Mouse (Mus musculus) embryonic facial prominence, embryonic 15.5 days (tissue): ENCODE measurements around the gene Btbd3. TPM values are rescaled to one million over a fixed set of nuclear protein-coding genes. Genes with fewer than 3 reads are reported as not detected.

Source experiments
- ATAC-seq: fragments of 200-750 bp; cut with Nextera tagmentation; 2 replicates; pipeline ENCODE4 v1.8.0; 2017; ENCODE audit warnings: low read depth, moderate TSS enrichment; ENCODE audit not compliant: insufficient number of reproducible peaks, low FRiP score, low TSS enrichment
- H3K27ac ChIP-seq: fragments of 300-500 bp; sonication (generic); replicated peaks from 2 replicates; pipeline ENCODE4 v1.5.1; 2015; ENCODE audit warnings: mild to moderate bottlenecking, inconsistent platforms
- H3K27me3 ChIP-seq: fragments of 300-500 bp; sonication (generic); 2 replicates; pipeline ENCODE4 v1.6.1; 2015; ENCODE audit warnings: inconsistent platforms
- H3K36me3 ChIP-seq: fragments of 300-500 bp; sonication (generic); 2 replicates; pipeline ENCODE4 v1.6.1; 2015; ENCODE audit warnings: mild to moderate bottlenecking, inconsistent platforms
- H3K4me1 ChIP-seq: fragments of 300-500 bp; sonication (generic); 2 replicates; pipeline ENCODE4 v1.6.1; 2015; ENCODE audit warnings: inconsistent platforms
- H3K4me2 ChIP-seq: fragments of 300-500 bp; sonication (generic); replicated peaks from 2 replicates; pipeline ENCODE4 v1.6.1; 2015; ENCODE audit warnings: mild to moderate bottlenecking, inconsistent platforms
- H3K4me3 ChIP-seq: fragments of 300-500 bp; sonication (generic); replicated peaks from 2 replicates; pipeline ENCODE4 v1.5.1; 2015; ENCODE audit warnings: mild to moderate bottlenecking, inconsistent platforms
- H3K9ac ChIP-seq: fragments of 300-500 bp; sonication (generic); 2 replicates; pipeline ENCODE4 v1.6.1; 2015; ENCODE audit warnings: inconsistent platforms
- H3K9me3 ChIP-seq: fragments of 300-500 bp; sonication (generic); replicated peaks from 2 replicates; pipeline ENCODE4 v1.6.1; 2016; ENCODE audit warnings: inconsistent platforms
- WGBS: fragments of 180-500 bp; shearing (Covaris S2); methylation state at CpG from one replicate; pipeline ENCODE4 v1.1.7; 2015; 5-methylcytosine and 5-hydroxymethylcytosine counted together
- polyA plus RNA-seq: library from polyadenylated mRNA; unstranded; fragments of >200 nt; fragmentation: Nextera tagmentation; extraction: Ambion mirVana; gene quantifications from 2 replicates; pipeline ENCODE4 v1.2.1, GENCODE M21; 2015

Gene Btbd3
- polyA plus RNA-seq, 1 experiment from 2014 or later: 22.7 TPM

DNA sequence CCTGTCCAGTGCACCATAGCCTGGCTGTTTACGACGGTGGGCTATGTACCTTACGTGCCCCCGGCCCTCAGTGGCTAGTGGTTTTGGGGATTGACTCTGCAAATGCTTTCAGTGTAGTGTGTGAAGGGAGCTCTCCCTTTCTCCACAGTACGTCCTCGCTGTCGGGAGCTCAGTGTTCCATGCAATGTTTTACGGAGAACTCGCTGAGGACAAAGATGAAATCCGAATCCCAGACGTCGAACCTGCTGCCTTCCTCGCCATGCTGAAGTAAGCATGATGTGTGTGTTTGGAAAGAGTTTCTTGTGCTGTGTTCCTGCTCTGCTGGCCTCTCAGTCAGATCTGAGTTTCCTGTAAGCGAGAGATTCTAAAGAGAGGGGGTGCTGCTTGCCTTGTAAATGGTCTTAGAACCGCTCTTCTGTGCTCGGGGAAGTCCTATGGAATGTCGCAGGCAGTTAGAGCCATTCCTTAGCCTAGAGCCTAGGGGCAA lies 23.9 kb downstream of the Btbd3 start:
- H3K4me1 ChIP-seq: peaks cover 45% of the 10 kb centered on the region
- H3K4me2 ChIP-seq: peak overlapping the region; percentile 41
- ATAC-seq: no peak
- peak overlapping the region; percentile 78 for H3K27ac ChIP-seq
- peaks cover 15% of the 10 kb centered on the region for H3K36me3 ChIP-seq
- no peaks in the 10 kb centered on the region for H3K9me3 ChIP-seq
- H3K9ac ChIP-seq: peak overlapping the region; percentile 1; the same call in 1 of the 2 replicates
- 33% methylated on average over 17 of the region's 17 CpGs for WGBS
- no peaks in the 10 kb centered on the region for H3K27me3 ChIP-seq
- peak overlapping the region; percentile 40 for H3K4me3 ChIP-seq

DNA sequence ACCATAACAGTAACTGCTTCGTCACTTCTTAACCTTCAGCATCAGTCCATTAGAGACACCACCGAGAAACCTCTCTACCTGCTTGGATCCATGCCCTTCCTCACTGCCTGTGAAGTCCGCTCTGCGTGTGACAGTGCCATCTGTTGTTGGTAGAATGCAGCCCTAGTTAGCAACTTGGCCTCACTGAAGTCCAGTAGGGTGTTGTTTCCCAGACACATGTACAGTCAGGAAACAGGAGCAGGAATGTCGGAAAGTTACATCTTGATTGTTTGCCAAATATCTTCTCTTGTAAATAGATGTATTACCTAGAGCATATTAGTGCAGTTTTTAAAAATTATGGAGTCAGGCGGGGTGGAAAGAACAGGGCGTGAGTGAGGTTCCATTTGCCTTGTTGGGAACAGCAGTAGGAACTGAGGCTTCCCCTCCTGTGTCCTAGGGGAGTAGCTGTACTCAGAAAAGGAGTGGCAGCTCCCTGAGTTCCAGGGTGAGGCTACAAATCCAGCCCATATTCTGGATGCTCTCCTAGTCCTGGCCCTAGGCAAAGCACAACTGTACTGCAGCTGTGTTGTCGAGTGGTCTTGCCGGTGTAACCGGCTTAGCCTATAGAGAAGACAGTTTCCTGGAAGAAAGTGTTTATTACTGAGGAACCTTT lies 25.3 kb downstream of the Btbd3 start:
- H3K4me3 ChIP-seq: peak overlapping the region; percentile 15
- peak overlapping the region; percentile 12; the same call in 1 of the 2 replicates for H3K4me2 ChIP-seq
- 0 out of 2 replicates have a peak overlapping the region, but pooled peaks have one; percentile 11 for H3K27ac ChIP-seq
- no peaks in the 10 kb centered on the region for H3K27me3 ChIP-seq
- H3K36me3 ChIP-seq: peaks cover 21% of the 10 kb centered on the region
- no peak for ATAC-seq
- 68% methylated on average over 10 of the region's 10 CpGs for WGBS
- no peaks in the 10 kb centered on the region for H3K9me3 ChIP-seq
- no peak overlapping the region for H3K9ac ChIP-seq
- peaks cover 34% of the 10 kb centered on the region for H3K4me1 ChIP-seq

DNA sequence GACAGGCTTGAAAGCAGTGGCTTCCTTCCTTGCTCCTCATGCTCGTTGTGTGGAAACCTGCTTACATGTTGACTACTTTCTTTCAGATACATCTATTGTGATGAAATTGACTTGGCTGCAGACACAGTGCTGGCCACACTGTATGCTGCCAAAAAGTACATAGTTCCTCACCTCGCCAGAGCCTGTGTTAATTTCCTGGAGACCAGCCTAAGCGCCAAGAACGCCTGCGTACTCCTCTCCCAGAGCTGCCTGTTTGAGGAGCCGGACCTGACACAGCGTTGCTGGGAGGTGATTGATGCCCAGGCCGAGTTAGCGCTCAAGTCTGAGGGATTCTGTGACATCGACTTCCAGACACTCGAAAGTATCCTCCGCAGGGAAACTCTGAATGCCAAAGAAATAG lies 27.0 kb downstream of the Btbd3 start:
- no peak for ATAC-seq
- 88% methylated on average over 12 of the region's 12 CpGs for WGBS
- no peaks in the 10 kb centered on the region for H3K9me3 ChIP-seq

DNA sequence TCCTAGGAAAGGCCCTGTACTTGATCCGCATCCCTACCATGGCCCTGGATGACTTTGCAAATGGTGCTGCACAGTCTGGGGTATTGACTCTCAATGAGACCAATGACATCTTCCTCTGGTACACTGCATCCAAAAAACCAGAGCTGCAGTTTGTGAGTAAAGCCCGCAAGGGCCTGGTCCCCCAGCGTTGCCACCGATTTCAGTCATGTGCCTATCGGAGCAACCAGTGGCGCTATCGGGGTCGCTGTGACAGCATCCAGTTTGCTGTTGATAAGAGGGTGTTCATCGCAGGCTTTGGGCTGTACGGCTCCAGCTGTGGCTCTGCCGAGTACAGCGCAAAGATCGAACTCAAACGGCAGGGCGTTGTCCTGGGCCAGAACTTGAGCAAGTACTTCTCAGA lies 27.5 kb downstream of the Btbd3 start:
- Histone ChIP-seq H3K36me3 (peaks cover 21% of the 10 kb centered on the region), H3K9ac (no peak overlapping the region), H3K9me3 (no peaks in the 10 kb centered on the region), H3K27ac (no peak overlapping the region), H3K4me2 (no peak overlapping the region), H3K4me1 (peaks cover 19% of the 10 kb centered on the region), H3K27me3 (no peaks in the 10 kb centered on the region), H3K4me3 (no peak overlapping the region)
- no peak for ATAC-seq
- 95% methylated on average over 15 of the region's 15 CpGs for WGBS

More for the DNA sequence above, 27.0 kb downstream of the Btbd3 start:
- H3K4me3 ChIP-seq: no peak overlapping the region
- no peak overlapping the region for H3K9ac ChIP-seq
- H3K27ac ChIP-seq: no peak overlapping the region
- H3K4me1 ChIP-seq: peaks cover 22% of the 10 kb centered on the region
- peaks cover 21% of the 10 kb centered on the region for H3K36me3 ChIP-seq
- H3K4me2 ChIP-seq: no peak overlapping the region
- H3K27me3 ChIP-seq: no peaks in the 10 kb centered on the region

DNA sequence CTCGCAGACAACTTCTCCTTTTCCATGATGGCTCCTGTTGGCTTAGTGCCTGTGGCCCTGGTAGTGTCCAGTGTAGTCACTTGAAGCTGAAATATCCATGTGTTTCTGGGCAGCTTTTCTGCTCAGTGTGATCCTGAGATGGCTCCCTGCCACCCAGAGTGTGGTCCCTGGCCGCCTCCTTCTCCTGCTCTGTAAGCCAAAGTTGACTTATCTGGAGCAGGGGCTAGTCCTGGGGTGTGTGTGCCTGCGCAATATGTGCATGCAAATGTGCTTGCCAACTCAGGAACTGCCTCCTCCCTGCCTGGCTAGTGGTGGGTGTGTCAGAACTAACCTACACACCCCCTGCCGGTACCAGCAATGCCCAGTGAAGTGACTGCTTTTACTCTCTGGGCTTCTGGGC lies 29.4 kb downstream of the Btbd3 start:
- no peak for ATAC-seq
- 92% methylated on average over 4 of the region's 4 CpGs for WGBS
- H3K27me3 ChIP-seq: no peaks in the 10 kb centered on the region
- peaks cover 21% of the 10 kb centered on the region for H3K36me3 ChIP-seq
- H3K9me3 ChIP-seq: no peaks in the 10 kb centered on the region
- H3K4me1 ChIP-seq: no peaks in the 10 kb centered on the region
- no peak overlapping the region for H3K4me2 ChIP-seq
- H3K4me3 ChIP-seq: no peak overlapping the region
- no peak overlapping the region for H3K9ac ChIP-seq
- H3K27ac ChIP-seq: no peak overlapping the region

DNA sequence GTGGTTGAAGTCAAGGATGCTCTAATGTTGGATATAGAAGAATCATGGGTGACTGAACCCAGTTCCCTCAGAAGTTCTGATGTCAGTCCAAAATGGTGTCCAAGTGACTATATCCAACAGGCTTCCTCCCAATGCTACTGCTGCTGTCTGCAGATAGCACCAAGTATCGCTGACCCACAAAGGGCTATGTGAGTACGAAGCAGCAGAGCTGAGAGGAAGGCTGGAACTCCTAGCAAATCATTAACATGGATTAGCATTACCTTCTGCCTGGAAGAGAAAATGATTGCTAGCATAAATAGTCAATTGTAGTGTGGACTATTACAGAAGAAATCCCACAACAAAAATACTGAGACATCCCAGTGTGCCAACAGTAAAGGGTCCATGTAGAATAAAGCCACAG lies 33.8 kb downstream of the Btbd3 start:
- Histone ChIP-seq H3K4me2 (no peak overlapping the region), H3K4me3 (no peak overlapping the region), H3K4me1 (no peaks in the 10 kb centered on the region), H3K36me3 (peaks cover 5% of the 10 kb centered on the region), H3K27me3 (no peaks in the 10 kb centered on the region), H3K9me3 (no peaks in the 10 kb centered on the region), H3K27ac (no peak overlapping the region), H3K9ac (no peak overlapping the region)
- ATAC-seq: no peak
- 93% methylated on average over 2 of the region's 2 CpGs for WGBS

DNA sequence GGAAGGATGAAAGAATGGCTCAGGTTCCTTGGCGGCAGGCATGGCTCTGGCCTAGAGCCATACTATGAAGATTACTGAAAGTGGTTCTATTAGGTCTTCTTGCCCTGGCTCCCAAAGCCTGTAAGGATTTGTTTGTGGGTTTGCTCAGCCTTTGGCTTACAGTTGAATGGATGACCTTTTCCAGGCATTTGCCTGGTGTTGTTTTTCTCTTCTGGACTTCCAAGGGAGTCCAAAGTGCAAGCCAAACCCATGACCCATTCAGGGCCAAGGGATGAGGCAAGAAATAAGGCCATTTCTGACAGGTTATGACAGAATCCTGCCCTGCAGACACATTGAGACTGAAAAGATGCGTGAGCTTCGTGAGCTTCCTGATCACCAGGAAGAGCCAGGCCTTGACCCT lies 37.9 kb downstream of the Btbd3 start:
- no peak for ATAC-seq
- no peaks in the 10 kb centered on the region for H3K4me1 ChIP-seq
- no peak overlapping the region for H3K4me3 ChIP-seq
- no peak overlapping the region for H3K9ac ChIP-seq
- no peak overlapping the region for H3K4me2 ChIP-seq
- 65% methylated on average over 3 of the region's 3 CpGs for WGBS
- H3K27ac ChIP-seq: no peak overlapping the region
- H3K36me3 ChIP-seq: no peaks in the 10 kb centered on the region
- H3K9me3 ChIP-seq: no peaks in the 10 kb centered on the region
- no peaks in the 10 kb centered on the region for H3K27me3 ChIP-seq

DNA sequence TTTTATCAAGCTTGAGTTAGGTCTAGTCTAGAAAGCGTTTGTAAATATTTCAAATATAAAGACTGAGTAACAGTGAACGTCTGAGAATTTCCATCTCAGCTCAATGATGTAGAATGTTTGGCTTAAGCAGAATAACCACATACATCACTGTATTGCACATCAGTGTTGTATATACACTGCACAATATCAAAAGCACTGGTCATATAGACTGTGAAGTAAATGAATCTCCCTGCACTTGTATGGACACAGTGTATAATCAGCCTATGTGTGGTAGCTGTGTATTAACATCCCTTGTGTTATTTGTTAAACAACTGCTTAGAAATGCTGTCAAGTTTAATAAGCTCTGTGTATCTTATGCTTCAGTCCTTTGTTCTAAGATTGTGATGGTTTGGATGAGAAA lies 49.9 kb downstream of the Btbd3 start:
- 86% methylated on average over 2 of the region's 2 CpGs for WGBS
- H3K27me3 ChIP-seq: no peaks in the 10 kb centered on the region
- no peak for ATAC-seq

DNA sequence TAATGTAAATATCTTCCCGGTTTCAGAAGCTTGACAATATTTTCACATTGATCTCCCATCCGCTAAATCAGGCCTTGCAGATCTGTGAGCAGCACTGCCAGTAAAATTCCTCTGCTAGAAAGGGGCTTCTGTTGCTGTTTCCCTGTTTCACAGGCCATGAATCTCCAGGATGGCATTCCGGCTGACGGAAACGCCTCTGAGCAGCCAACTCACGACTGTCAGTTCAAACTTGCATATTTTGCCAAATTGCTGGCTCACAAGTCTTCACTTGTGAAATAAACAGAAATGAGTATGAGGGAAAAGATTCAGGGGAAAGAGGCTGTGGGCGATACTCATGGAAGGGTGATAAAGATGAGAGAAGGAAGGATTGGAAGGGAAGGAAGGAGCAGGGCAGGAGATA lies 59.3 kb downstream of the Btbd3 start:
- no peak overlapping the region for H3K9ac ChIP-seq
- 57% methylated on average over 7 of the region's 7 CpGs for WGBS
- ATAC-seq: no peak

More for the DNA sequence above, 49.9 kb downstream of the Btbd3 start:
- Histone ChIP-seq H3K9ac (no peak overlapping the region), H3K4me1 (no peaks in the 10 kb centered on the region), H3K36me3 (no peaks in the 10 kb centered on the region), H3K4me2 (no peak overlapping the region), H3K4me3 (no peak overlapping the region), H3K9me3 (no peaks in the 10 kb centered on the region), H3K27ac (no peak overlapping the region)

DNA sequence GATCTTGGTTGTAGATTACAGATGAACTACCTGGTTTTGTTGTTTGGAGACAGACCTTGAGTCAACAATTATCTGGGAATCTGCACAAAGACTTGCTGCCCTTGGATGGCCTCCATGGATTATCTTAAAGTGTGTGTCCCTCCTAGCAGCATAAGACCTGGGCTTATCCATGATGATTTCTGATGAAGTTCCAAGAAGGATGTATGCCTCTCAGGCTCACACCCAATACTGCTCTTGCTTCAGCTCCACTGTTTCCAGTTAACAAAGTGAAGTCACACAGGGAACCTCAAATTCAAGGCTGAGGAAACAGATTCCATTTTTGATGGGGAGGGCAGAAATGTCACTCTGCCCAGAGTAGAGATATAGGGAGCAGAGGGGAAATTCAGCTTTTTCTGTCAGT lies 64.0 kb downstream of the Btbd3 start:
- no peaks in the 10 kb centered on the region for H3K27me3 ChIP-seq
- H3K27ac ChIP-seq: no peak overlapping the region
- no peaks in the 10 kb centered on the region for H3K36me3 ChIP-seq
- H3K9me3 ChIP-seq: no peaks in the 10 kb centered on the region
- H3K4me1 ChIP-seq: no peaks in the 10 kb centered on the region
- no peak overlapping the region for H3K4me3 ChIP-seq
- no peak overlapping the region for H3K9ac ChIP-seq
- H3K4me2 ChIP-seq: no peak overlapping the region
- no peak for ATAC-seq

More for the DNA sequence above, 59.3 kb downstream of the Btbd3 start:
- Histone ChIP-seq H3K27ac (no peak overlapping the region), H3K9me3 (no peaks in the 10 kb centered on the region), H3K36me3 (no peaks in the 10 kb centered on the region), H3K4me3 (no peak overlapping the region), H3K4me2 (no peak overlapping the region), H3K4me1 (no peaks in the 10 kb centered on the region), H3K27me3 (no peaks in the 10 kb centered on the region)

DNA sequence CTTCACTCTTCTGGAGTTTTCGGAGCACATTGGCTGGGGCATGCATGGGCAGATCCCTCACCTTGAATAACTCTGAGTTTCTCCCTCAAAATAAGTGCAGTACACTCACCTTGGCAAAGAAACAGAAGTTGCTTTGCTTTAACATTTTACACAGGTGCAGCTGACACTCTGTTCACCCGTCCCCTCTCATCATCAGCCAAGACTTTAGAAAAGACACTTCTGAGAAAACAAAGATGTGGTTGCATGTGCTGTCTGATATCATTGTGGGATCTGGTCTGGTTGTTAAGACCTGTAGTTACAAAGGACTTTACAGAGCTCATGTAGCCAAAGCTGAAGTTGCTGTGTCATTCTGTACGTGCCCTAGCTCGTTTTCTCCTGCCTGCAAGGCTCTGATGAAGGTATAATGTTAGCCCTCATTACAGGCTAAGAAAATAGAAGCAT lies 64.7 kb downstream of the Btbd3 start:
- Histone ChIP-seq H3K4me2 (no peak overlapping the region), H3K27ac (0 out of 2 replicates have a peak overlapping the region, but pooled peaks have one; percentile 7), H3K9me3 (no peaks in the 10 kb centered on the region), H3K9ac (no peak overlapping the region), H3K4me3 (no peak overlapping the region), H3K27me3 (no peaks in the 10 kb centered on the region), H3K4me1 (no peaks in the 10 kb centered on the region), H3K36me3 (no peaks in the 10 kb centered on the region)
- ATAC-seq: no peak
- WGBS: 63% methylated on average over 4 of the region's 4 CpGs
